Mouse (Mus musculus): ENCODE data around the gene Sel1l.
A peak's percentile ranks its signal among the peaks of the same experiment; 100 is the strongest.

The Sel1l gene

DNA sequence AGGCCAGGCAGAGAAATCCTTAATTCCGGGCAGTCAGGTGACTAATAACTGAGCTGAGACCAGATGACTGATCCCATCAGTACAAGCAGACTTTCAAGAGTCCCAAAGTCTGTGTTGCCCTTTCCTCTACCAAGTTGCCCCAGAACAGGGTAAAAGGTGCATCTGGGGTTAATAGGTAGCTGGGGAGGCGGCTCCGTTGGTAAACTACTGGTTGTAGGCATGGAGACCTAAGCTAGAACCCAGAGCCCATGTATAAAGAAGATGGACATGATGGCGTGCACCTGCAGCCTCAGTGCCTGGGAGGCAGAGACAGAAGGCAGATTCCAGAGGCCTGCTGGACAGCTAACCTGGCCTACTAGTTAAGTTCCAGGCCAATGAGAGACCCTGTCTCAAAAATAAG lies 30.2 kb downstream of the Sel1l start:
- no peak for DNase-seq (ENCODE audit: low read depth)

DNA sequence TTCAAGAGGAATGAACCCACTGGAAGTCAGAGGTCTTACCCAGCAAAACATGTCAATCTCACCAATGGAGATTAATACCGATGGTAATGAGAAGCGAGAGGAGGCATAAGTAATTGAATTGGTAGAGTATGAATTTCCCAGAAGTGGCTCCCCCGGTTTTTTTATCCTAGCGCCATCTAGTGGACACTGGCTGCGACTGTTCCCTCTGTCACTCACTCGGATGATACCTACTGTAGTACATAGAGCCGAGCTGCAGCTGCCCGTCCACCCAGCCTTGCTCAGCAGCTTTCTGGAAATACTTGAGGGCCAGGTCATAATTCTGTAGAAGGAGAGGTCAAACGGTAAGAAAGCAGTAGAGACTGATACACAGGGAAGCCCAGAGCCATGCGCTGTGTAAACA lies 33.0 kb downstream of the Sel1l start:
- peak; percentile 56 for DNase-seq (ENCODE audit: low read depth)

DNA sequence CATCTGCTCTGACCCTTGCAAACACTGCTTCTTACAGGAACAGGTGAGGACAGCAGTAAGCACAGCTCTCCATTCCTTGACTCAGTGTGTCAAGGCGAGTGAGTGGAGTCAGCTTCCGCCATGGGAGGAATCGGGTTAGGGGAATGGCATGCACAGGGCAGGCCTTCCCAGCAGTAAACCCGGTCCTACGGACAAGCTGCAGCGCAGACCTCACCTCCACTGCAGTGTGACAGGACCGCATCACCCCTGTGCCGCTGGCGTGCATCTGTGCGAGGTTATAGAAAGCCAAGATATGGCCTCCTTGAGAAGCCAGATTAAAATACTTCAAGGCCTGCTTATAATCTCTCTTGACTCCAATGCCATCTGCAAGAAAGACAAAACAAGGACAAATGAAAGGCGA lies 33.4 kb downstream of the Sel1l start:
- no peak for DNase-seq (ENCODE audit: low read depth)

- no peak for DNase-seq (ENCODE audit: low read depth)
These were observed 40.0 kb downstream of the Sel1l start for GRCm38 (mm10) chr12:91808911-91809310.

- DNase-seq (ENCODE audit: low read depth), result peak; percentile 56
These were observed 41.2 kb downstream of the Sel1l start for GRCm38 (mm10) chr12:91807761-91808160.

GRCm38 (mm10) chr12:91807095-91807494 lies 41.9 kb downstream of the Sel1l start:
- DNase-seq (ENCODE audit: low read depth), result no peak

DNA sequence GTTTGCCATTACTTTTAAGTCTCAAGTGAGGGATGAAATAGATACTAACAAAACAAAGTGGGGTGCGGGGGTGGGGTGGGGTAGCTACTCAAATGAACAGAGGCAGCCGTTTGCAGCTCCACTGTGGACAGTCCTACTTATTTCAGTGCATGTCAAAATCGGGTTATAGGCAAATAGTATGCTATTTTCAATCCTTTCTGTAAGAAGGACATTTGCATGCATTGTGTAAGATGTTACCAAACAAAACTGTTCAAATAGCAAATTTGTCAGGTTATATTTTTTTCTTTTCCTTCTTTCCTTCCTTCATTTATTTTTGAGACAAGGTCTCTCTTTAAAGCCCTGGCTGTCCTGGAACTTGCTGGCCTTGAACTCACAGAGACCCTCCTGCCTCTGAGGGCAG lies 44.7 kb downstream of the Sel1l start:
- DNase-seq (ENCODE audit: low read depth), result no peak

DNA sequence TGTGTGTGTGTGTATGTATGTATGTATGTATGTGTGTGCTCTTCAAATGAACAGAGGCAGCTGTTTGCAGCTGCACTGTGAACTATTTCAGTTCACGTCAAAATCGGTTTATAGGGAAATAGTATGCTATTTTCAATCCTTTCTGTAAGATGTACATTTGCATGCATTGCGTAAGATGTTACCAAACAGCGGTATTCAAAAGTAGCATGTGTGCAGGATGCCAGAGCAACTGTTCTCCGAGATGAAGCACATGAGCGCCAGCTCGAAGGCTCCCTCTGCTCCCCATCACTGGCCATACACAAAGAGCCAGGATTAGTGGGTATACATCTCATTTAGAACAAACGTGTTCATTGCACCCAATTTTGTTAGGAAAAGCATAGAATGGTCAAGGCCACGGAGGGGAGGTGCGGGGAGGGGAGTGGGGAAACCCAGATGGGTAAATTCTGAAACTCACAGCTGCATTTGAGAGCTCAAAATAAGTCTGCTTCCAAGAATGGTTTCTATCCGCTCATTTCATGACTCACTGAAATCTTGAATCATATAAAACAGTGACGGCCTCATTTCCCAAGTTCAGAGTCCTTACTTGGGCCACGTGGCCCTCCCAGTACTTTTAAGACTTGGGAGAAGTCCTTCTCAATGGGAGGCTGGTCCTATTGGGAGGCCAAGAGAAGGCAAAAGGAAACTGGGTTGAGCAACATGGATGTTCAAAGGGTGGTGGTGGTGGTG lies 45.6 kb downstream of the Sel1l start:
- DNase-seq (ENCODE audit: low read depth), result no peak

- no peak for DNase-seq (ENCODE audit: low read depth)
These were observed 46.3 kb downstream of the Sel1l start for GRCm38 (mm10) chr12:91802586-91803206.

DNA sequence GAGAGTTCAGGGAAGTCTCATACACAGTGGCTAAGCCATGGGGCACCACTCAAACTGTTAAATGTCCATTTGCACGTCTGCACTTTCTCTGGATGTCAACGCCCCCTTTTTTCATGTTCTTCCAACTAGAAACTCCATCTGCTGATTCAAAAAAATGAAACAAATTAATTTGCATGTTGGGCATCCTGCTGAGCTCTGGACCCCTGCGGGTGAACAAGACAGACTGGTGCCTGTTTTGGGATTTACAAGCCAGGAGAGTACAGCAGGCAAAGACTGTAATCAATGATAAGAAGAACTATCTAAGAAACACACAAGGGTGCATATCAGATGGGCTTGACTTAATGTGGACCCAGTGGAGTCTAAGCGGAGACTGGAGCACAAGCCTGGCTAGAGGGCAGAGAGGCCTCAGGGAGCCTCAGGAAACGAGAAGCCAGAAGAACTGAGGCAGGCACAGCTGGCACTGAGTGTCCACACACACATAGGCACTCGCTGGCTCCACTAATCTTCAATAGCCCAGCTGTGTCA lies 48.0 kb downstream of the Sel1l start:
- no peak for DNase-seq (ENCODE audit: low read depth)

DNA sequence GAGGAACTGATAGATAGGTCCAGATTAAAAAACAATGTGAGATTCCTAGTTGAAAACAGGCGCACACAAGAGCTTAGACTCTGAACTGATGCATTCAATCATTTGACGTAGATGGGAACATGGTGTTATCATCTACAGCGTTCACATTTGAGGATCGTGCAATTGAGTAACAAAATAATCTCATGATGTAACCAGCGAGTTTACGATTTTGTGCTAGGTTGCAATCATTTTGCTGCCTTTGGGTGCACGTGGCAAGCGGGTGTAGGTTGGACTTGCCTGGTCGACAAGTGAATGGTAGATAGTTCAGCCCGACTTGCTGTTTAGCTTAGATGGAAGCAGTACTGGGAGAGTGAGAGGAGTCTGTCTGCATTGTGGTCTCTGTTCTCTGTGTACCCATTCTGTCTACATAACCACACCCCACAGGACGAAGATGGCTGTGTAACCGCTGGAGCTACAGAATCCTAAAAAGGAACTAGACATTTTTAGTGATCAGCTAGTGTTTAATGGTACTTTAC lies 49.1 kb downstream of the Sel1l start:
- peak; percentile 37 for DNase-seq (ENCODE audit: low read depth)

- DNase-seq (ENCODE audit: low read depth), result peak; percentile 47
These were observed 49.6 kb downstream of the Sel1l start for GRCm38 (mm10) chr12:91799379-91799773.

- peak; percentile 53 for DNase-seq (ENCODE audit: low read depth)
These were observed 50.1 kb downstream of the Sel1l start for GRCm38 (mm10) chr12:91798720-91799378.

DNA sequence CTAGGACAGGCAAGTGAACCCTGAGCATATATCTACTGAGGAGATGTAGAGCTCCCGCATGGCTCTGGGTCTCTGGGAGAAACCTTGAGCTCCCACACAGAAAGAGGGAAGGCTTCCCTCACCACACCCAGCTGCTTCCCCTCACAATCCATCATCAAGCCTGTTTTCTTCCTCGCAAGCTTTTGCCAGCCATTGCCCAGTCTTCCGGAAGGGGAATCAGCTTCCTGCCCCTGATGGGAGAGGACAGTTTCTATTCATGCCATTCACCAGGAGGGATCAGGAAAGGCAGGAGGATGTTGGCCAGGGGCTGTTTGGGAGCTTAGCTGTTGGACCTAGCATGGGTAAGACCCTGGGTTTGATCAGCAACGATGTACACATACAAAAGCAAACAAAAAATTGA lies 52.2 kb downstream of the Sel1l start:
- DNase-seq (ENCODE audit: low read depth), result no peak

- peak; percentile 71 for DNase-seq (ENCODE audit: low read depth)
These were observed 55.7 kb downstream of the Sel1l start for GRCm38 (mm10) chr12:91793266-91793665.

- DNase-seq (ENCODE audit: low read depth), result no peak
These were observed 57.1 kb downstream of the Sel1l start for GRCm38 (mm10) chr12:91791822-91792221.

DNA sequence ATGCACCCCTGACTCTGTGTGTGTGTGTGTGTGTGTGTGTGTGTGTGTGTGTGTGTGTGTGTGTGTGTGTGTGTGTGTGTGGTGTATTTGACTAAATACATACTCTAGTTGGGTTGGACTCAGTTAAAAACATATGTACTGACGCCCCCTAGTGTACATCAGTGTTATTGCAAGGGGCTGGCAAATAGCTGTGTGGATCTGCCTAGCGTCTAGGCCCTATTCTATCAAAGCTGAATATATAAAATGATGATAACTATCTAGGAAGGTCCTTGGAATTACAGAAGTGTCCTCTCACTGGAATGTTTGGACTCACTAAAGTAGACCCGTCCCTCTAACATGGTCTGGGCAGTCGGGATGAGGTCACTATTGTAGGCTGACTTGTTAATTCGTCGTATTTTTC lies 59.2 kb downstream of the Sel1l start:
- DNase-seq (ENCODE audit: low read depth), result peak; percentile 77

DNA sequence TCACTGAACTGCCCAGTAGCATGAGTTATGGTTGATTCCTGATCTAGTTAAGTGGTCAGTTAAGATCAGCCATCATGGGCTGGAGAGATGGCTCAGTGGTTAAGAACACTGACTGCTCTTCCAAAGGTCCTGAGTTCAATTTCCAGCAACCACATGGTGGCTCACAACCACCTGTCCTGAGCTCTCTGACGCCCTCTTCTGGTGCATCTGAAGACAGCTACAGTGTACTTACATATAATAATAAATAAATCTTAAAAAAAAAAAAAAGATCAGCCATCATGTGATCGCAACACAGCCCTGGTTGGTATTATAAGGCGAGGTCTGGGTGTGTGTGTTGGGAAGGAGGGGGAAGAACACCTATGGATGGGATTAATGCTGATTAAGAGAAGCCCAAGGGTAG lies 60.5 kb downstream of the Sel1l start:
- DNase-seq (ENCODE audit: low read depth), result peak; percentile 64

DNA sequence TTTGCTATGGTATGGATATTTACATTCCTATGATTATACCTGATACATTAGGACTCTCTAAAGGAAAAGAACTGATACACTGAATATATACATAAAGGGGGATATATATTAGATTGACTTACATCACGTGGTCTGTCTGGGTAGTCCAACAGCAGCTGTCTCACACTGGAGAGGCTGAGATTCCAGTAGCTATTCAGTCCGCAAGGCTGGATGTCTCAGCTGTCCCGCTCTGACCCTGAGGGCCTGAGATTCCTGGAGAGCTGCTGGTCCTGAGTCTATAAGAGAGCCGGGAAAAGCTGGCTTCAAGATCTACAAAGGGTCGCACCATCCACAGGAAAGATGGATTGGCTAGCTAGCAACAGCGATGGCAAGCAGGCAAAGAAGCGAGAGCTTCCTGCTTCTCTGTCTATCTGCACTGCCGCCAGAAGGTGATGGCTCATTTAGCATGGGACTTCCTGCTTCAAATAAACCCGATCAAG lies 61.0 kb downstream of the Sel1l start, which contains the start of gene Ston2:
Gene Ston2 (minus strand): TSS at position 429 of the 479 bp plus-strand sequence.
- DNase-seq (ENCODE audit: low read depth), result peak; percentile 33

GRCm38 (mm10) chr12:91786355-91786754 lies 62.6 kb downstream of the Sel1l start:
- no peak for DNase-seq (ENCODE audit: low read depth)

- no peak for DNase-seq (ENCODE audit: low read depth)
These were observed 67.5 kb downstream of the Sel1l start for GRCm38 (mm10) chr12:91781432-91781831.

DNA sequence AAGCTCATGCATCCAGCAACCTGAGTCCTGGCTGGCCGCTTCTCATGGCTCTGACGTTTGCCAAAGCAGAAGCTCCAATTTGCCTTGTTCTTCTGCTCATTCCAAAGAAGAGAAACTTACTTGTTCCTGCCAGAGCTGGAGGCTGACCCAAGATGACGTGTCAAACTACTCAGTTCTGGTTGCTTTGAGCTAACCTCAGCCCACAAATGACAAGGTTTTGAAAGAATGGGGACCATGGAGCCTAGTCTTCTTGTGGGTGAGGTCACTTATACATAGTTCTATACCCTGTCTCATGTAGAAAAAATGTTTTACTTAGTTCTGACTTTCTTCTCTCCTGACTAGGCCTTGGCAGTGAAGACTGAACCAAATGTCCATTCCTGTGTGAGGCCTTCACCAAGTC lies 68.4 kb downstream of the Sel1l start:
- DNase-seq (ENCODE audit: low read depth), result no peak

GRCm38 (mm10) chr12:91779004-91779365 lies 70.0 kb downstream of the Sel1l start:
- no peak for DNase-seq (ENCODE audit: low read depth)

Measured in 416B (cell line).